Mouse (Mus musculus): ENCODE data around the gene Fndc8. TPM values are rescaled to one million over a fixed set of nuclear protein-coding genes. Genes with fewer than 3 reads are reported as not detected.

Fndc8 gene
- polyA plus RNA-seq (2012) = not detected in 2 replicates

DNA sequence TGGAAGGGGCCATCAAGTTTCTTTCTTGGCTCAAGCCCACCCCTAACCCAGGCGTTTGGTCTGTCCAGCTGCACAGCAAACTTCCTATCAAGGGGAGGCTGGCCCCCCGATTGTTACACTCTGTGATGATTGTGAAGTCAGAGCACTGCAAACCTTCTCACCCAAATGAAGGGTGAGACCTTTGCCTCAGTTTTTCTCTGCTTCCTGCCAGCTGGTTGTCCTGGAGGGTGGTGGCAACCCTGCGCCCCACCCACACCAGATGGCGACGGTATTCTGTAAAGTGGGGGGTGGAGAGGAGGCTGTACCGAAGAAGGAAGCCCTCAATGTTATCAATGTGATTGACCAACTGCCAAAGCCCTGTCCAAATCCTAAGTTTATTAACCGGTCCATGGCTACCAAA lies at the start of gene Fndc8:
Gene Fndc8 (plus strand): TSS at position 189 of the 400 bp plus-strand sequence.
- no peak for TF ChIP-seq GATA1 (IDR thresholded peaks at IDR 0.05; ENCODE audit: low read length)

- no peak for TF ChIP-seq GATA1 (IDR thresholded peaks at IDR 0.05; ENCODE audit: low read length)
Measured at GRCm38 (mm10) chr11:82844771-82845414, 47.0 kb upstream of the Fndc8 start.

- no peak for TF ChIP-seq GATA1 (IDR thresholded peaks at IDR 0.05; ENCODE audit: low read length)
Measured at GRCm38 (mm10) chr11:82845415-82846078, 46.4 kb upstream of the Fndc8 start.

DNA sequence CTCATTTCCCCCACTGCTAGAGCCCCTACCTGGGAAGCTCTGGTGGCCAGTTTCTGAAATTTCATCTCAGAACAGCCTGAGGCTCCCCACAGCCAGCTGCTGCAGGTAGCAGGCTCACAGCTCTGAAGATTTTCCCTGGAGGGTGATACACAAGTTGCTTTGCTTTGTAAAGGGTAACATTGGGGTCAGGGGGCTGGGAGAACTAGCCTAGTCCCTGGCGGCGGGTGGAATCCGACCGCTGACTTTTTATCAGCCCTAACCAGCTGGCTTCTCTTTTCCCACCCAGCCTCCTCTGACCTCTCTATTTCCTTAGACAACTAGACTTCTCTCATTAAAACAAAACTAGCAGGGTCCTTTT lies 45.9 kb upstream of the Fndc8 start:
- TF ChIP-seq GATA1 (IDR thresholded peaks at IDR 0.05; ENCODE audit: low read length) = no peak

DNA sequence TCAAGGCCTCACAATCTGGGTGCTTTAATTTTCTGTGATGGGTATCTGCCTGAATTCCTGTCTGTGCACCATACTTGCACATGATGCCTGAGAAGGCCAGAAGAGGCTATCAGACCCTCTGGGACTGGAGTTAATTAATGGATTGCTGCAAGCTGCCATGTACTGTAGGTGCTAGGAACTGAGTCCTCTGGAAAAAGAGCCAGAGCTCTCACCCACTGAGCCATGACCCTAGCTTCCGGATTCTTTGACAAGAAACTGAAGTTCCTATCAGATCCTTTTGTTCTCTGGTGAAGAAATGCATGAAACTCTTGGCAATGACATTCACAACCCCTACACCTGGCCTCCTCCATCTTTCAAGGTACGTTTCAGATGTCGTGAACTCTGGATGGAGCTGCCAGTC lies 45.0 kb upstream of the Fndc8 start:
- no peak for TF ChIP-seq GATA1 (IDR thresholded peaks at IDR 0.05; ENCODE audit: low read length)

DNA sequence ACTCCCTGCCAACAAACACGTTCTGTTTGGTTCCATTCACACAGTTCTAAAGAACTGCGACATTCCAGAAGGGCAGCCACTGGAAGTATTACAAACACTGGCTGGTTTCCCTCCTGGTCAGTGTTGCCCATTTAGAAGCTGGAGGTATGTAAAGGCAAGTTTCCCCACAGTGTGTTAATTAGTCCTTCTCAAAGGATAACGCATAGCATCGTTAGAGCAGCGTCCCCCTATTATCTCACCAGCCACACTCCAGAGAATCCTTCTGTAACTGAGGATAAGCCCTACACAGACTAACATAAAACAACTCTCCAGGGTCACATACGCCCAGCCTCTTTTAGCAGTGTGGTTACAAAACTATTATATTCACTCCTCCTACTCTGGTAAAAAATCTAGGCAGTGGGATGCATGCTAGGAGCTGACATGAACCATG lies 44.3 kb upstream of the Fndc8 start:
- peak; percentile 55 for TF ChIP-seq GATA1 (IDR thresholded peaks at IDR 0.05; ENCODE audit: low read length)

GRCm38 (mm10) chr11:82850259-82850658 lies 41.7 kb upstream of the Fndc8 start:
- TF ChIP-seq GATA1 (IDR thresholded peaks at IDR 0.05; ENCODE audit: low read length) = no peak

DNA sequence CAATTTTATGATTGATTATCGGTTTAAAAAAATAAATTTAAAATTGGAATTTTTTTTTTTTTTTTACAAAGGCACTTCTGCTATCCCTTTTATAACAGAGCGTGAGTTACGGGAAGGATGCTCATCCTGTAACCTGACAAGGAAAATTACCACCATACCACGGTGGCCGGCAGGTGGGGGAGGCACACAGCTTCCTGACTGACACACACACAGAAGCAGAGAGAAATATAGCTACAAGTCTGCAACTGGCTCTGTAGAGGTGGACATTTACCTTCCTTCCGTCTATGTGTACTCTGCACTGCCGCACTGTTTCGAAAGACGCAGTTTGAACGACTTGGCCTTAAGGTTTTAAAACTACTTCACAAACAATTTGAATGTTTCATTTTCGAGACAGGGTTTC lies 39.8 kb upstream of the Fndc8 start:
- no peak for TF ChIP-seq GATA1 (IDR thresholded peaks at IDR 0.05; ENCODE audit: low read length)

GRCm38 (mm10) chr11:82852540-82852939 lies 39.4 kb upstream of the Fndc8 start:
- TF ChIP-seq GATA1 (IDR thresholded peaks at IDR 0.05; ENCODE audit: low read length) = no peak

DNA sequence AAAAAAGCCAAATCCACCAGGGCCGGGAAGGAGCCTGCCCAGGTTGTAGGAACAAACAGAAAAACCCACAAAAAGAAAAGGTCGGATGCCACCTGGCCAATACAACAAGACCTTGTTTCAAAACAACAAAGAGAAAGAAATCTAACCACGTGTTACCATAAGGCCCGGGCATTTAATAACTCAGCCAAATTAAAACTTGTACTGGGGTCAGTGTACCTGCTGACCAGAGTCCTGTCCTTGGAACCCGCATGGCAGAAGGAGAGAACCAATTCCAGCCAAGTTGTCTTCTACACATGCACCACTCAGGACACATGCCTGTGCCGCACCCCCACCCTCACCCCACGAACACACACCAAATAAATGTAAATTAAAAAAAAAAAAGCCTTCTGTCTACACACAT lies 39.0 kb upstream of the Fndc8 start:
- no peak for TF ChIP-seq GATA1 (IDR thresholded peaks at IDR 0.05; ENCODE audit: low read length)

DNA sequence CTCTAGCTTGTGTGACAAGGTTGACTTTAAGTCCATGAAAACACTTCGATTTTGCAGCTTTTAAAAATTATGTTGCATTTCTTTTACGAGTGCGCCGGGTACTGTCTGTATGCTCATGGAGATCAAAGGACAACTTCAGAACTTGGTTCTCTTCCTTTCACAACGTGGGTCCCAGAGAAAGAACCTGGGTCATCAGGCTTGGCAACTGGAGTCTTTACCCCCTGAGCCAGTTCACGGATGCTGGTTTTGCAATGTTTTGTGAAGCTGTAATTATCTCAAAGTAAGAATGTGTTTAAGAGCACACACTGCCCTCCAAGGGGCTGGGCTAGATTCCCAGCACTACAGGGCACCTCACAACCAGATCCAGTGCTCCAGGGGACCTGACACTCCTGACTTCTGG lies 37.8 kb upstream of the Fndc8 start:
- no peak for TF ChIP-seq GATA1 (IDR thresholded peaks at IDR 0.05; ENCODE audit: low read length)

- no peak for TF ChIP-seq GATA1 (IDR thresholded peaks at IDR 0.05; ENCODE audit: low read length)
Measured at GRCm38 (mm10) chr11:82855327-82855973, 36.5 kb upstream of the Fndc8 start.

- TF ChIP-seq GATA1 (IDR thresholded peaks at IDR 0.05; ENCODE audit: low read length) = no peak
Measured at GRCm38 (mm10) chr11:82856032-82856431, 35.9 kb upstream of the Fndc8 start.

DNA sequence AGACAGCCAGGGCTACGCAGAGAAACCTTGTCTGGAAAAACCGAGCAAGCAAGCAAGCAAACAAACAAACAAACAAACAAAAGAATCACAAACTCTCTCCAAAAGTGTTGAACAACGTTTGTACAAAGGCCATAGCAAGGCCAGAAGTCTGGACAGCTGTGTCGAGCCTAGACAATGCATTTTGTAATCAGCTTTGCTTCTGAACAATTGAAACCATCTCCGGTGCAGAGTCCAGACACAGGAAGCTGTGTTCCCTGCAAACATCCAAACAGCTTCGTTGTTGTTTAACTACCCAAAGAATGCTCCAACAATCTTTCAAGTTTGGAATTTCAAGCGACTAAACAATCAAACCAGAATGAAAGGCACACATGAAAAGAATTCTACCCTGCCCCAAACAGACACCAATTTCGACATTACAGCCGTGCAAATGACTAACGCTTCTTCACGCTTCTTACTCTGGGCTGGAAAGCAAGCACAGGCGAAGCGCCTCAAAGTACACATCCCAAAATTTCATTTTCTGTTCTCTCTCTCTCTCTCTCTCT lies 34.5 kb upstream of the Fndc8 start:
- TF ChIP-seq GATA1 (IDR thresholded peaks at IDR 0.05; ENCODE audit: low read length) = no peak

DNA sequence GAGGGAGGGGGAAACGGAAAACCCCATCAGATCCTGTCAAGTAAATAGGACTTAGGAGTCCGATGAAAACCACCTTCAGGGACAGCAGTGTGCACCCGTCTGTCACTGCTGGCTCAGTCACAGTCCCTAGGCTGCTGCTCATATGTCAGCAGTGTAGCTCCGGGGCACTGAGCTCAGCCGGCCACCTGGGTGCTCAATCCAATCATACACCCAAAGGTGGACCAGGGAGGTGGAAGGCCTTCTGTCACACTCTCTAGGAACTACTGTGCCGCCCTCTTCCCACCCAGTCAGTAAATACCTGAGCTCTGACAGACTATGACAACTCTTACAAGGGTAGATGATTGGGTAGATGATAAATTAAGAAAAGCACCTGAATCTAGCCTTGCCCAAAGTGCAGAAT lies 31.2 kb upstream of the Fndc8 start:
- no peak for TF ChIP-seq GATA1 (IDR thresholded peaks at IDR 0.05; ENCODE audit: low read length)

GRCm38 (mm10) chr11:82861558-82861957 lies 30.4 kb upstream of the Fndc8 start:
- no peak for TF ChIP-seq GATA1 (IDR thresholded peaks at IDR 0.05; ENCODE audit: low read length)

DNA sequence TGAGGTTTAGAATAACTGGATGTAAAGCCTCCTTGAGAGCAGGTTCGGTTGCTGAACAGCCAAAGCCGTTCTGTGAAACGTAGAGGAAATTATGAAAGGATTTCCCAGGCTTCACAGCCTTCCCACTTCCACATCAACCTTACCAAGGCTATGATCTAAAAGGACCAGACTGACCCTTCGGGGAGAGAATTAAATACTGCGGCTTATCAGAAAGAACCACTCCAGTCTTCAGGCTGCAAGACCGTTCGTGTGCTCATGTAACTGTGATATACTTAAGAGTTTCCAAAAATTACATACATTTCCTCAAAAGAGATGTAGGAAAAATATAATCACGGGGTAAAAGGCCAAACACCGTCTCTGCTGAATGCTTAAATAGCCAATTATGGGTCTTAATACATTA lies 29.3 kb upstream of the Fndc8 start:
- no peak for TF ChIP-seq GATA1 (IDR thresholded peaks at IDR 0.05; ENCODE audit: low read length)

Data from G1E-ER4 (cell line).